Mouse (Mus musculus): ENCODE results near the gene Slc16a5.

DNA sequence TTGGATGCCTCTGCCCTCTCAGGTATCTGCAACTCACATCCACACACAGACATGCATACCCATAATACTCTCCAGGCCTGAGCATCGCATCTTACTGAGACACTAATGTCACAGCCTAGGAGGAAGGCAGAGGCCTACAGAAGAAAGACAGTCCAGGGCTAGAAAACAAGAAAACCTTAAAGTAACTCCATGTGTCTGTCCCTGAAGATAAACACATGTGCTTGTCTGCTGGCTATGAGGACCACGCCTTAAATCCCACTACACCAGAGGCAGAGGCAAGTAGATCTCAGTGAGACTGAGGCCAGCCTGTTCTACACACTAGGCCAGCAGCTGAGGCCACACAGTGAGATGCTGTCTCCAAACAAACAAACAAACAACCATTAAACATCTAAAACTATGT lies 48.8 kb downstream of the Slc16a5 start:
- TF ChIP-seq CTCF (IDR thresholded peaks at IDR 0.05; ENCODE audit: control insufficient read depth, insufficient read depth, low read length) (no peak), POLR2A (IDR thresholded peaks at IDR 0.05; ENCODE audit: borderline replicate concordance, control insufficient read depth, low read depth, low read length) (peak; percentile 34; the same call in 1 of the 2 replicates)
